Mouse (Mus musculus): ENCODE data around the gene Slc45a3. TPM values are rescaled to one million over a fixed set of nuclear protein-coding genes. Genes with fewer than 3 reads are reported as not detected.

Gene Slc45a3
- total and polyA plus RNA-seq, 3 experiments, result 15.6 to 40.7 TPM; not detected in 1

GRCm38 (mm10) chr1:132001880-132002330, 39.1 kb downstream of the Slc45a3 start (continued):
- TF ChIP-seq MEF2A (IDR thresholded peaks at IDR 0.05; ENCODE audit: extremely low read depth, insufficient replicate concordance, low read depth, low read length, poor library complexity, severe bottlenecking) (no peak), ETS1 (IDR thresholded peaks at IDR 0.05; ENCODE audit: low read depth, low read length) (peak; percentile 92), SMC3 (IDR thresholded peaks at IDR 0.05; ENCODE audit: low read depth, low read length) (no peak), HCFC1 (IDR thresholded peaks at IDR 0.05; ENCODE audit: low read depth, low read length) (0 out of 2 replicates have a peak, but pooled peaks have one; percentile 27), ZKSCAN1 (IDR thresholded peaks at IDR 0.05; ENCODE audit: low read depth, low read length) (peak; percentile 65; the same call in 1 of the 2 replicates), POLR2AphosphoS5 (IDR thresholded peaks at IDR 0.05; ENCODE audit: borderline replicate concordance, low read depth, low read length) (no peak), CTCF (IDR thresholded peaks at IDR 0.05 in 2 of 3, conservative IDR thresholded peaks at IDR 0.05 in 1 of 3; ENCODE audit: control insufficient read depth in 1 of 3, insufficient read depth in 1 of 3, low read depth in 2 of 3, low read length in 3 of 3, poor library complexity in 1 of 3, severe bottlenecking in 1 of 3) (no peak; a peak in 1 of 6 replicates), GABPA (IDR thresholded peaks at IDR 0.05; ENCODE audit: low read depth, low read length) (no peak), NRF1 (IDR thresholded peaks at IDR 0.05; ENCODE audit: insufficient read depth, low read depth, low read length, poor library complexity, severe bottlenecking) (no peak), CHD2 (IDR thresholded peaks at IDR 0.05; ENCODE audit: low read length) (no peak), TBP (IDR thresholded peaks at IDR 0.05; ENCODE audit: low read depth, low read length) (no peak)

GRCm38 (mm10) chr1:132003111-132003510, 40.3 kb downstream of the Slc45a3 start:
- Histone ChIP-seq H3K27me3 (ENCODE audit: control insufficient read depth in 1 of 2, insufficient read depth in 2 of 2, low read length in 2 of 2) (no peaks in the 10 kb centered on the region), H3K27ac (ENCODE audit: control insufficient read depth, low read depth, low read length) (no peak overlapping the region), H3K9ac (ENCODE audit: control insufficient read depth, low read depth, low read length, poor library complexity, severe bottlenecking) (no peak overlapping the region), H3K79me2 (ENCODE audit: control insufficient read depth, insufficient read depth, low read length, poor library complexity) (peaks cover 6% of the 10 kb centered on the region; the same call in 1 of the 2 replicates), H3K9me3 (replicated peaks; ENCODE audit: insufficient read depth, low read length) (no peaks in the 10 kb centered on the region), H3K4me3 (ENCODE audit: control insufficient read depth in 1 of 2, insufficient read depth in 1 of 2, low read depth in 2 of 2, low read length in 2 of 2) (no peak overlapping the region), H3K4me1 (ENCODE audit: control insufficient read depth in 1 of 2, insufficient read depth in 2 of 2, low read length in 2 of 2) (peaks cover 23 to 27% of the 10 kb centered on the region in 2 experiments), H3K36me3 (ENCODE audit: control insufficient read depth in 1 of 2, insufficient read depth in 2 of 2, low read length in 2 of 2) (peaks cover 0 to 39% of the 10 kb centered on the region in 2 experiments; a peak in 2 of 4 replicates)
- TF ChIP-seq USF2 (IDR thresholded peaks at IDR 0.05; ENCODE audit: borderline replicate concordance in 1 of 2, insufficient read depth in 1 of 2, low read depth in 1 of 2, low read length in 2 of 2) (no peak), POLR2AphosphoS5 (IDR thresholded peaks at IDR 0.05; ENCODE audit: borderline replicate concordance, low read depth, low read length) (no peak), NELFE (IDR thresholded peaks at IDR 0.05; ENCODE audit: low read depth, low read length) (no peak), GABPA (IDR thresholded peaks at IDR 0.05; ENCODE audit: low read depth, low read length) (no peak), MAX (IDR thresholded peaks at IDR 0.05; ENCODE audit: low read length) (no peak), E2F4 (IDR thresholded peaks at IDR 0.05; ENCODE audit: borderline replicate concordance, low read depth, low read length) (no peak), EP300 (IDR thresholded peaks at IDR 0.05; ENCODE audit: low read depth in 1 of 2, low read length in 2 of 2) (no peak), TCF12 (IDR thresholded peaks at IDR 0.05; ENCODE audit: low read depth, low read length) (no peak), MXI1 (IDR thresholded peaks at IDR 0.05; ENCODE audit: low read depth, low read length) (no peak), SIN3A (IDR thresholded peaks at IDR 0.05; ENCODE audit: low read length) (no peak), MYC (IDR thresholded peaks at IDR 0.05; ENCODE audit: low read depth, low read length) (no peak), POLR2A (IDR thresholded peaks at IDR 0.05; ENCODE audit: control insufficient read depth in 1 of 2, insufficient read depth in 1 of 2, low read depth in 1 of 2, low read length in 2 of 2, poor library complexity in 1 of 2) (no peak)
- DNase-seq (ENCODE audit: low read depth, low spot score), result no peak
